Comparison of ENCODE assay signal across 8 mouse cellular contexts in the genomic region with DNA sequence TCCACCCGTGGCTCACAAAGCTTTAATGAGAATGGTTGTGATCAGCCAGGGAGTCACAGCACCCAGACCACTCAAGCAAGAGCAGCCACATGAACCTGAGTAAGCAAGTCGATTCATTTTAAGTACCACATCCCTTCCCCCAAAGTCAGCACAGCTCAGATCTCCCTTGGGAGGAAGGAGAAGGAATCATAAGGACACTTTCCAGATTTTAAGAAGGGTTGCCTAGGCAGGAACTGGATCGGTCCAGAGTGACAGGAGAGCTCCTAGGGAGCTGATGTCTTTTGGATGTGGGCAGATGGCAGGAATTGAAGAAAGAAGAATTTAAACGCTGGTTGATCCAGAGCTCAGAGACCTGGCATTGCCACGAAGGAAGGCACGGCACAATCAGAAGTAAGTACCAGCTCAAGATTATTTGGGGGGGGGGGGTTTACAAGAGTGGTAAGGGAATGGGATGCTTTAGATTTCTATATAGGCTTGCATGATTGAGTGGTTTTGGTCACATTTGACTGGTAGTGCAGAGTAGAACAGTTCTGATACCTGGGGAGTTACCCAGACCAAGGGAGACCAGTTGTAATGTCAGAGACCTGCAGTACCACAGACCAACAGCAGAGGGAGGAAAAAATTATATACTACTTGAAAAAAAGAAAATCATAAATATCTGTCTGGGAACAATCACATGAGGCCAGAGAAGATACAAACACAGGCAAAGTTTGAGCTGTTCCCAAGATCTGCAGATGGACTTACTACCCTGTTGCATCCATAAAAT.
DNase-seq lines count a peak whose midpoint lies in the region; ATAC-seq lines count a peak whose summit lies in the region.

No protein-coding gene starts in this region.

- DNase-seq in heart, adult 18-20 months: peak; percentile 48 to 72
- peak; percentile 34 to 52 for DNase-seq in right cerebral cortex, adult 2 months (ENCODE audit: low spot score in 2 of 2)
- DNase-seq in right cerebral cortex, postnatal 36 days (ENCODE audit: low spot score in 2 of 2): no peak
- peak; percentile 36 for DNase-seq in embryo, embryonic 11 days
- DNase-seq in kidney, postnatal 25 days: peak; percentile 42 to 81
- DNase-seq in natural killer cell, adult 2 months (ENCODE audit: low spot score in 2 of 2): no peak

- H3K27me3 ChIP-seq in heart, embryonic 11.5 days (ENCODE audit: control insufficient read depth, insufficient read depth, low read length): no peaks in the 10 kb centered on the region

- H3K36me3 ChIP-seq in heart, embryonic 11.5 days (ENCODE audit: control insufficient read depth, insufficient read depth, low read length): no peaks in the 10 kb centered on the region

- WGBS in heart, embryonic 11.5 days (ENCODE audit: insufficient replicate concordance): 78% methylated on average over 6 of the region's 6 CpGs

- H3K4me2 ChIP-seq in heart, embryonic 11.5 days: no peak overlapping the region

- no peak overlapping the region for H3K4me3 ChIP-seq in heart, embryonic 11.5 days (ENCODE audit: low read depth, low read length)

- peaks cover 6% of the 10 kb centered on the region; the same call in 1 of the 2 replicates for H3K4me1 ChIP-seq in heart, embryonic 11.5 days (ENCODE audit: control insufficient read depth, insufficient read depth, low read length)

- H3K9me3 ChIP-seq in heart, embryonic 11.5 days (replicated peaks; ENCODE audit: control insufficient read depth, low read length): no peaks in the 10 kb centered on the region

- no peak overlapping the region for H3K9ac ChIP-seq in heart, embryonic 11.5 days (ENCODE audit: low read depth, low read length)

- H3K27ac ChIP-seq in heart, embryonic 11.5 days (ENCODE audit: low read depth, low read length): no peak overlapping the region

- no peak for ATAC-seq in heart, embryonic 11.5 days (replicated peaks; ENCODE audit: insufficient number of reproducible peaks, low FRiP score, low TSS enrichment)
- no peak for ATAC-seq in megakaryocyte, adult 5-6 weeks (ENCODE audit: poor library complexity, severe bottlenecking)

Comparison
In these comparisons a context has a peak if more than half of its experiments do, and no peak if none do; other contexts are left out.
1. DNase-seq: peak in heart, adult 18-20 months (2 of 2), right cerebral cortex, adult 2 months (2 of 2), embryo, embryonic 11 days (single experiment) and kidney, postnatal 25 days (2 of 2); none in right cerebral cortex, postnatal 36 days (0 of 2) and natural killer cell, adult 2 months (0 of 2).